Mouse (Mus musculus): ENCODE measurements at regions not wholly inside any gene's neighbourhood (a gene's known extent, or its start where the extent isn't known, plus 50 kb on each side); places are given as distances from the start of the nearest gene placed in this dataset.

- no peak for DNase-seq (ENCODE audit: low spot score)
Observed at GRCm38 (mm10) chr15:43784171-43784570, 3650.0 kb downstream of the 9330182O14Rik start.

- no peak for DNase-seq (ENCODE audit: low spot score)
Observed at GRCm38 (mm10) chr15:43803342-43803741, 3669.2 kb downstream of the 9330182O14Rik start.
